Mouse (Mus musculus) layer of hippocampus, adult 6 months (tissue): ENCODE results near the gene Cdk10. TPM values are rescaled to one million over a fixed set of nuclear protein-coding genes. Genes with fewer than 3 reads are reported as not detected.

ENCODE experiments used
- long read RNA-seq, 2 experiments: library from polyadenylated mRNA; unstranded; transcript quantifications; one replicate each; pipeline ENCODE4 v2.0.0; 2019 to 2020
- polyA plus RNA-seq: library from polyadenylated mRNA; unstranded; fragments of <200 nt; fragmentation: Nextera tagmentation; gene quantifications from 2 replicates; pipeline ENCODE4 v1.2.3, GENCODE M21; 2021

Cdk10 gene
- 59.9 and 65.7 TPM in 2 replicates for polyA plus RNA-seq
- long read RNA-seq, experiment 1, transcript Cdk10-212 (13 exons, 1,580 nt) = major isoform, 56 of 104 reads
- long read RNA-seq, experiment 1, transcript Cdk10-201 (13 exons, 1,642 nt) = minor isoform, 29 of 104 reads
- long read RNA-seq, experiment 1, partial matches to known transcripts = 7 of 104 reads
- long read RNA-seq, experiment 1, other reads (novel, unspliced or antisense) = 12 of 104 reads
- long read RNA-seq, experiment 2, transcript Cdk10-201 (13 exons, 1,642 nt) = minor isoform, 134 of 334 reads
- long read RNA-seq, experiment 2, transcript Cdk10-212 (13 exons, 1,580 nt) = major isoform, 137 of 334 reads
- long read RNA-seq, experiment 2, partial matches to known transcripts = 4 of 334 reads
- long read RNA-seq, experiment 2, other reads (novel, unspliced or antisense) = 58 of 334 reads

GRCm38 (mm10) chr8:123224278-123225266, at the start of gene Cdk10:
Cdk10 (plus strand) TSS chr8:123224842.

GRCm38 (mm10) chr8:123185566-123186409, 38.9 kb upstream of the Cdk10 start, which contains the start of gene Dpep1:
Dpep1 (plus strand) TSS chr8:123186242.

GRCm38 (mm10) chr8:123212321-123213117, 12.1 kb upstream of the Cdk10 start, which contains the start of the genes Chmp1a and Spata33:
Chmp1a (minus strand) TSS chr8:123212763.
Spata33 (plus strand) TSS chr8:123212832.

GRCm38 (mm10) chr8:123235520-123236497, 11.2 kb downstream of the Cdk10 start, which contains the start of gene Spata2l:
Spata2l (minus strand) TSS chr8:123236233.

GRCm38 (mm10) chr8:123254099-123254885, 29.6 kb downstream of the Cdk10 start, which contains the start of the genes Zfp276 and Vps9d1:
Zfp276 (plus strand) TSS chr8:123254195.
Vps9d1 (minus strand) TSS chr8:123254348.

Other genes starting within 250 kb of the Cdk10 start
- 16.4 and 17.5 TPM in 2 replicates for gene Ankrd11, start 182.6 kb upstream of the Cdk10 start, polyA plus RNA-seq
- 16.7 and 17.1 TPM in 2 replicates for gene Spg7, start 161.9 kb upstream of the Cdk10 start, polyA plus RNA-seq
- gene Rpl13, start 122.5 kb upstream of the Cdk10 start, polyA plus RNA-seq = 1,998 and 2,381 TPM in 2 replicates
- 65.9 and 75.3 TPM in 2 replicates for gene Cpne7, start 107.5 kb upstream of the Cdk10 start, polyA plus RNA-seq
- 3.3 and 3.8 TPM in 2 replicates for gene Sult5a1, start 66.5 kb upstream of the Cdk10 start, polyA plus RNA-seq
- 0.11 TPM in 1 of 2 replicates, not detected in the other for gene Dpep1, start 38.6 kb upstream of the Cdk10 start, polyA plus RNA-seq
- 128 and 136 TPM in 2 replicates for gene Chmp1a, start 12.1 kb upstream of the Cdk10 start, polyA plus RNA-seq
- gene Spata33, start 12.0 kb upstream of the Cdk10 start, polyA plus RNA-seq = 10.6 and 10.8 TPM in 2 replicates
- 35.5 and 45.6 TPM in 2 replicates for gene Spata2l, start 11.4 kb downstream of the Cdk10 start, polyA plus RNA-seq
- gene Zfp276, start 29.4 kb downstream of the Cdk10 start, polyA plus RNA-seq = 3.7 and 3.8 TPM in 2 replicates
- 17.9 and 24.9 TPM in 2 replicates for gene Vps9d1, start 29.5 kb downstream of the Cdk10 start, polyA plus RNA-seq
- gene Fanca, start 93.7 kb downstream of the Cdk10 start, polyA plus RNA-seq = 0.63 and 0.97 TPM in 2 replicates
- 2.0 and 2.2 TPM in 2 replicates for gene Spire2, start 107.9 kb downstream of the Cdk10 start, polyA plus RNA-seq
- gene Tcf25, start 148.9 kb downstream of the Cdk10 start, polyA plus RNA-seq = 340 and 366 TPM in 2 replicates
- not detected in 2 replicates for gene Mc1r, start 182.3 kb downstream of the Cdk10 start, polyA plus RNA-seq
- gene Tubb3, start 186.6 kb downstream of the Cdk10 start, polyA plus RNA-seq = 353 and 392 TPM in 2 replicates
- 12.1 and 12.9 TPM in 2 replicates for gene Def8, start 198.7 kb downstream of the Cdk10 start, polyA plus RNA-seq